Mouse (Mus musculus): Measurements from ENCODE around the gene Gna15. TPM values are rescaled to one million over a fixed set of nuclear protein-coding genes. Genes with fewer than 3 reads are reported as not detected.

Gene Gna15
- total RNA-seq, 1 experiment from 2014 or later = 40.2 TPM

Other genes with a start within 250 kb of the Gna15 start
- gene Tjp3, start 232.6 kb downstream of the Gna15 start, total RNA-seq (2017) = 4.6 and 10.4 TPM in 2 replicates
- 48.8 and 67.1 TPM in 2 replicates for gene Pip5k1c, start 231.3 kb downstream of the Gna15 start, total RNA-seq (2017)
- 25.7 and 33.1 TPM in 2 replicates for gene Cactin, start 203.1 kb downstream of the Gna15 start, total RNA-seq (2017)
- gene Tbxa2r, start 195.5 kb downstream of the Gna15 start, total RNA-seq (2017) = 3.0 and 4.6 TPM in 2 replicates
- 0.10 and 0.56 TPM in 2 replicates for gene Gipc3, start 181.0 kb downstream of the Gna15 start, total RNA-seq (2017)
- 25.6 and 37.4 TPM in 2 replicates for gene Hmg20b, start 173.7 kb downstream of the Gna15 start, total RNA-seq (2017)
- 10.4 and 16.9 TPM in 2 replicates for gene Mfsd12, start 166.7 kb downstream of the Gna15 start, total RNA-seq (2017)
- 1.1 and 3.3 TPM in 2 replicates for gene 4930404N11Rik, start 158.4 kb downstream of the Gna15 start, total RNA-seq (2017)
- gene Fzr1, start 145.7 kb downstream of the Gna15 start, total RNA-seq (2017) = 11.6 and 17.2 TPM in 2 replicates
- 13.2 and 15.3 TPM in 2 replicates for gene Dohh, start 139.8 kb downstream of the Gna15 start, total RNA-seq (2017)
- gene Gm48551, start 139.8 kb downstream of the Gna15 start, total RNA-seq (2017) = 6.9 TPM in 1 of 2 replicates, not detected in the other
- not detected in 2 replicates for gene Gm48552, start 135.2 kb downstream of the Gna15 start, total RNA-seq (2017)
- 17.4 and 20.4 TPM in 2 replicates for gene Smim24, start 131.2 kb downstream of the Gna15 start, total RNA-seq (2017)
- 10.8 and 12.1 TPM in 2 replicates for gene Nfic, start 68.6 kb downstream of the Gna15 start, total RNA-seq (2017)
- 0.60 TPM in 1 of 2 replicates, not detected in the other for gene Celf5, start 41.5 kb downstream of the Gna15 start, total RNA-seq (2017)
- gene Ncln, start 27.8 kb downstream of the Gna15 start, total RNA-seq (2017) = 39.1 and 41.4 TPM in 2 replicates
- gene S1pr4, start 24.1 kb downstream of the Gna15 start, total RNA-seq (2017) = 14.0 and 21.4 TPM in 2 replicates
- 5.6 and 5.8 TPM in 2 replicates for gene Gna11, start 21.0 kb upstream of the Gna15 start, total RNA-seq (2017)
- gene Aes, start 35.3 kb upstream of the Gna15 start, total RNA-seq (2017) = 204 and 238 TPM in 2 replicates
- 11.2 and 11.8 TPM in 2 replicates for gene Tle2, start 50.3 kb upstream of the Gna15 start, total RNA-seq (2017)
- gene Tle6, start 76.8 kb upstream of the Gna15 start, total RNA-seq (2017) = 22.9 and 47.4 TPM in 2 replicates
- 2.9 and 3.5 TPM in 2 replicates for gene BC025920, start 82.0 kb upstream of the Gna15 start, total RNA-seq (2017)
- 2.8 and 3.1 TPM in 2 replicates for gene Sirt6, start 103.6 kb upstream of the Gna15 start, total RNA-seq (2017)
- gene Ankrd24, start 104.3 kb upstream of the Gna15 start, total RNA-seq (2017) = 3.5 and 8.1 TPM in 2 replicates
- 5.6 and 9.9 TPM in 2 replicates for gene Gm10778, start 124.8 kb upstream of the Gna15 start, total RNA-seq (2017)
- gene Zfp433, start 180.6 kb upstream of the Gna15 start, total RNA-seq (2017) = 15.7 and 22.4 TPM in 2 replicates
- 0.30 and 5.7 TPM in 2 replicates for gene Gm3055, start 246.9 kb upstream of the Gna15 start, total RNA-seq (2017)